Mouse (Mus musculus) heart, postnatal 0 days (tissue): ENCODE results near the gene Olfr298.

Experiments
- CTCF ChIP-seq: IDR thresholded peaks from 2 replicates; pipeline ENCODE4 v1.5.1; 2016; ENCODE audit warnings: antibody characterized with exemption, control low read depth, low read depth
- EP300 ChIP-seq: IDR thresholded peaks from 2 replicates; pipeline ENCODE4 v1.6.1; 2016; ENCODE audit warnings: antibody characterized with exemption, low read depth

GRCm38 (mm10) chr7:86492384-86492783 lies at the start of gene Olfr298:
- no peak for TF ChIP-seq EP300
- TF ChIP-seq CTCF, result no peak
